Mouse (Mus musculus) megakaryocyte progenitor cell, adult 5-6 weeks (primary cell): Measurements from ENCODE around the gene Cfi. TPM values are rescaled to one million over a fixed set of nuclear protein-coding genes. Genes with fewer than 3 reads are reported as not detected.
A peak's percentile ranks its signal among the peaks of the same experiment; 100 is the strongest.

Source experiments
- ATAC-seq: replicated peaks from 2 replicates; pipeline ENCODE4 v1.8.0; 2016; ENCODE audit warnings: mild to moderate bottlenecking, moderate TSS enrichment, inconsistent platforms; ENCODE audit not compliant: poor library complexity
- total RNA-seq, 2 experiments: library from RNA; stranded (forward) in 1 of 2; stranded (reverse) in 1 of 2; fragments of 157-497, 149-512 nt in 1 of 2; fragments of 200-1000 nt in 1 of 2; gene quantifications; 2 replicates each; pipeline versions ENCODE4 v1.2.3 to v1.2.4; 2015 to 2017

The Cfi gene
- total RNA-seq, 2 experiments from 2014 or later: not detected

- ATAC-seq: peak; percentile 99
These were observed 28.0 kb downstream of the Cfi start for GRCm38 (mm10) chr3:129863698-129864097.

DNA sequence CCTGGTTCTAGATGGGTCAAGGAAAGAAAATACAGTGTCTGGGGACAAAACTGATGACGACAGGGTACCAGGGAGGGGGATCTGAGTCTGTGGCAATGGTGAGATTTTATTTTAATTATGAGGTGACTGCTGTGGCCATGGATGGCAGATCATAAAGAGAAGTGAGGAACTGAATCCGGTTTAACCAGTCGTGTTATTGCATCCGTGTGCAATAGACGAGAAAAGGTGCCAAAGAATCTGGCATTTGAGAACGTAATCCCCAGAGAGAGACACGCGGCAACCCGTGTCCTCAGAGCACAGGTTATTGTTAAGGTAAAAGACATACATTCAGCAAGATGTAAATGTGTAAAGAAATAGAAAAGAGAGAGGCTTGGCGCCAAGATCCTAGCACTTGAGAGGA, 41.6 kb downstream of the Cfi start:
- ATAC-seq: no peak

DNA sequence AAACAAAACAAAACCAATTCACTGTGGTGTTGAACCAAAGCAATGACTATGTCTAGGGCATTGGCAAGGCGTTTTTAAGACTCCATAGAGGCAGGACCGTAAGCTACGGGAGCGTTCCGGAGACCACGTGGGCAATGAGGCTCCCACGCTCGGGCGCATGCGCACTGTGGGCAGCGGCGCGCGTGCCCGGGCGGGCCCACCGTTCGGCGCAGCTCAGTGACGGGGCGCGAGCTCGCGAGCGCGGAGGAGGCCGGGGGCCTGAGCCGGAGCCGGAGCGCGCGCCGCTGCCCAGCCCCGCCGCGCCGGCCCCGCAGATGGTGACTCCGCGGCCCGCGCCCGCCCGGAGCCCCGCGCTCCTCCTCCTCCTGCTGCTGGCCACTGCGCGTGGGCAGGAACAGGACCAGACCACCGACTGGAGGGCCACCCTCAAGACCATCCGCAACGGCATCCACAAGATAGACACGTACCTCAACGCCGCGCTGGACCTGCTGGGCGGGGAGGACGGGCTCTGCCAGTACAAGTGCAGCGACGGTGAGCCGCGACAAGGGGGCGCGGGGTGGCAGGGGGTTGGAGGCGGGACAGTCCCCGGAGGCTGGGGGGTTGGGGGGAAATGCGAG, 42.8 kb downstream of the Cfi start, which contains the start of gene Pla2g12a:
Gene Pla2g12a (plus strand): TSS at position 202 of the 617 bp plus-strand sequence.
- peak; percentile 67 for ATAC-seq

DNA sequence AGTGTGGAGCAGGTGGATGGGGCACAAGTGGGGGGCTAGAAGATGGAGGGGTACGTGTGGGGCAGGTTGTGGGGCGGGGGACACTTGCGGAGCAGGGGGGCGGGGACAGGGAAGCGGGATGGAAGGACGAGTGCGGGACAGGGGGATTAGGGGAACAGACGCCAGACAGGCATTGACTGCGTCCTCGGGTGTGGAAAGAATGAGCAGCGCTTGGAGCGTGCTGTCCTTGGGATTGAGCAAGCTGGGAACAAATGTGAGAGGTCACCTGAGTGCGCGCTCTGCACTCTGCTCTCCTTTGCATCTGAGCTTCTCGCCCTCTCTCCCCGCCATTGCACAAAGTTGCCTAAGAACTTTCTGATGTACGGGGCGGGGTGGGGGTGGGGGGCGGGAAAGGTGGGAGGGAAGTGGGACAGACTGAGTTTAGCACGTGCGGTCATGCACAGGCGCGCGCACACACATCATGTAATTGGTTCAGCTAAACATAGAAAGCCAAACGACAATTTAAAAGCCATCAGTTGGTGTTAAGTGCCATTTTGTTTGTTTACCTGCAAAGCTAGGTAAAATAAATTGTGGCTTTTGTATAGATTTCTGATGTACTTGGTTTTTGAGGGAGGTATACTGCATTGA, 43.6 kb downstream of the Cfi start:
- peak; percentile 42 for ATAC-seq

GRCm38 (mm10) chr3:129879913-129880312, 44.2 kb downstream of the Cfi start:
- no peak for ATAC-seq

- ATAC-seq: peak; percentile 56
These were observed 45.4 kb downstream of the Cfi start for GRCm38 (mm10) chr3:129880925-129881593.

DNA sequence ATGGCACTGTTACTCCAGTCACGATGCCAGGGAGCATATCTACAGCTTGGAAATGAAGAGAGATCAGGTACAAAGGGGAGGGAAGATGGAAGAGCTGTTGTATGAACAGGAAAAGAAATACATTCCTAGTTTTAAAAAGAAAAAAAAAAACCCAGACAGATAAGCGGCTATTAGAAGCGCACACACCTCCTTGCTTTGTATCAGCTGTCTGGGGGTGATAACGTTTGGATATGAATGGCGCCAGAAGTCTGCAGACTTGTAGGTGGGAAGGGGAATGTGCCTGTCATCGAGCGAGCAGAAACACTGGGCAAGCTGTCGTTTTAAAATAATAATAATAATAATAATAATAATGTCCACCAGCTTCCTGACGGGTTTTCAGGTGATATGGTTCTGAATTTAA, 49.9 kb downstream of the Cfi start:
- peak; percentile 36 for ATAC-seq

- ATAC-seq: no peak
These were observed 50.7 kb downstream of the Cfi start for GRCm38 (mm10) chr3:129886430-129886829.

GRCm38 (mm10) chr3:129887779-129888517, 52.3 kb downstream of the Cfi start:
- no peak for ATAC-seq

DNA sequence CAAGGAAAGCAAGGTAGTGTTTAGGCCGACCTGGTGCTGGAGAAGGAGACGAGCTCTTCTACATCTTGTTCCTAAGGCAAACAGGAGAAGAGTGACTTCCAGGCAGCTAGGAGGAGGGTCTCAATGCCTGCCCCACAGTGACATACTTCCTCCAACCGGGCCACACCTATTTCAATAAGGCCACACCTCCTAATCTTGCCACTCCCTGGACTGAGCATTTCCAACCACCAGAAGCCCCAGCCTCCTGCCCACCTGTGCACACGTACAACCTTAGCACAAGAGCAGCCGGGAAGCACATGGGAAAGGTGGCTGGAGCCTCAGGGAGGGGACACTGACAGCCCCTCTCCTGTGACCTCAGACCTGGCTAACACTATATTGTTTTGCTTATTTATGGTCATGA, 56.3 kb downstream of the Cfi start:
- 0 out of 2 replicates have a peak, but pooled peaks have one; percentile 31 for ATAC-seq

DNA sequence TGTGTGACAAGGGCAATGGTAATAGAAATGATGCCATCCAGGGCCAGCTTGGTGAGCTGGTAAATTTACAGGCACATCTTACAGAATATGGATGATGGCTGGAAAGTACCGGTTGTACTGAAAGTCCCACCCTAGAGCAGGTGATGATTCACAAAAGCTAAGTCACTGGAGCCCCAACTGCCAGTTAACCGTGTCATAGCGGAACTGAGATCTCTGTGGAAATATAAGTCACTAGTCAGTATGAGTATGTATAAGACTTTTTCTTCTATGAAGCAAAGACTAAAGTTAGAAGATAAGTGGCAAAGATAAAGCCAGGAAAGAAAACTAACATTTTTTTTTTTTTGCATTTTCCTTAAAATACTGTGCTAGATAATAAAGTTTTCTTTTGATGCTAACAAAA, 57.5 kb downstream of the Cfi start:
- no peak for ATAC-seq

DNA sequence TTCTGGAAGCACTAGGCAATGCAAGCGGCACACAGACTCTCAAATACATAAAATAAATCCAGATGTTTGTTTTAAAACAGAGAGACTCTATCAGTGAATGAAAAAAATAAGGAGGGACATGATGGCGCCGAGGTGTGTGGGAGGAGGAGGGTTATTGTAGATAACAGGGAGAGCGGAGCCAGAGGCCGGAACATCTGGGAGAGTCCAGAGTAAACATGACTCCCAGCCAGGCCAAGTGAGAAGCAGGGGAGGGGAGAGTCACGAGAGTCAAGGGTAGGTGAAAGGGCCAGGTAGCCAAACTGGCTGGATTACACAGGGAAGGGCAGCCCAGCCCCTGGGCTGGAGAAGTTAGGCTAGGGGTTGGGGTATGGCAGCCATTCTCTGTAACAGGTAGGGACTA, 60.9 kb downstream of the Cfi start:
- ATAC-seq: no peak

GRCm38 (mm10) chr3:129898886-129899285, 63.2 kb downstream of the Cfi start:
- 0 out of 2 replicates have a peak, but pooled peaks have one; percentile 18 for ATAC-seq

DNA sequence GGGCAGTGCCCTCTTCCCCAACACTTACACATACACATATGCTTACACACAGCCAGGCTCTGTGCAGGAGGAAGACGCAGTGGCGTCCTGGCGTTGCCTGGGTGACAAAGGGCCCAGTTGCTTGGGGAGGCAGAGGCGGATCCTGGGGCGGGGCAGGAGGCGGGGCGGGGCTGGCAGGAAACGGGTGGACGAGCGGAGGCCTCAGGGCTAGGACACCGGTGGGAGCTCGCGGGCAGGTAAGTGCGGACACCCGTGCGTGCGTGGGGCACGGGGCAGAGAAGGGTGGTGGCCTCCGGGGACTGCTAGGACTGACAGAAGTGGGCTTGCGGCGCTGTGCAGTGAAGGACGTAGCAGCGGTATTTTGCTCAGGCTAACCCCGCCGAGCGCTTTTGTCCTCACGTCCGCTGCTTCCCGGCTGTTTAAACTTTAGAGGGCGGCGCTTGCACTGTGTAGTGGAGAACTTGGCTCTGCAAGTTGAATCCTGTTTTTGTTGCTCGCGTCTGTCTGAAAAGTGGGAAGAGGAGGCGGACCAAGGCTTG, 65.7 kb downstream of the Cfi start, which contains the start of gene Casp6:
Gene Casp6 (plus strand): TSS at position 155 of the 539 bp plus-strand sequence.
- peak; percentile 79 for ATAC-seq

DNA sequence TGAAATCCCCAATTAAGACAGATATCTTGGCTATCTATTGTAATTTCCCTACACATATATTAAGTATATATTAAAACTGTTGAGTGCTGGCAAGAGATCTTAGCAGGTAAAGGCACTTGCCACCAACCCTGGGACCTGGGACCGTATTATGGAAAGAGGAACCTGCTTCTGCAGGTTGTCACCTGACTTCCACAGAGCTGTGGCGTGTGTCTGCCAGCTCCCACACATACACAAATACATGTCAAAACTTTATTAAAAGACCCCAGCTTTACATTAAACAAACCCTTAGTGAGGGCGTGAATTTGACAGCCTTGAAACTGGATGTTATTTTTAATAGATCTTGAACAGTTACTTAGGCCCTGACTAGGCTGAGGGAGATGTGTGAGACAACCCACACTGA, 67.7 kb downstream of the Cfi start:
- ATAC-seq: no peak

DNA sequence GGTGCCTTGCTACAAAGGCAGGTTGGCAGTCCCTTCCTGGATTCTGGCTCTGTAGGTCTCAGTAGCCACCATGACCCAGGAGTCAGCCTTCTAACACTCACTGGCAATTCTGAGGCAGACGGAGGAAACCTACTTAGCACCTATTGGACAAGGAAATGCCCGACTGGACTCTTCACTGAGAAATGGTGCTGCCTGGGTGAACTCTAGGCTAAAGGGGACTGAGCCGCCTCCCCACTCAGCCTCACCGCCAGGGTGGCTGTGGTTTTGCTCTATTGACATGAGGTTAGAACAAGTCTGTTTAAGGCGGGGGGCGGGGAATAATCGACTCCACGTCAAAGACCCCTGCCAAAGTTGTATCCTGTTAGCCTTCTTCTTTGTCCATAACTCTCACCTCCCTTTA, 68.2 kb downstream of the Cfi start:
- ATAC-seq: no peak

- ATAC-seq: peak; percentile 59
These were observed 68.9 kb downstream of the Cfi start for GRCm38 (mm10) chr3:129904381-129905132.

GRCm38 (mm10) chr3:129912025-129912424, 76.3 kb downstream of the Cfi start:
- no peak for ATAC-seq

DNA sequence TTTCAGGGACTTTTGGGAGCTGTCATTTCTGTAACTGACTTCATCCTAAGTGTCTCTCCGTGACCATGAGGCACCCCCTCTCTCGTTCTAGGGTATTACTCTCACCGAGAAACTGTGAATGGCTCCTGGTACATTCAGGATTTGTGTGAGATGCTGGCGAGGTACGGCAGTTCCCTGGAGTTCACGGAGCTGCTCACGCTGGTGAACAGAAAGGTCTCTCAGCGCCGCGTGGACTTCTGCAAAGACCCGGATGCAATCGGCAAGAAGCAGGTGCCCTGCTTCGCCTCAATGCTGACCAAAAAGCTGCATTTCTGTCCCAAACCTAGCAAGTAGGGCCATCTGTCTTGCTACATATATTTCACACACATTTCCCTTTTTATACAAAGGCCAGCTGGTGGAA, 77.6 kb downstream of the Cfi start:
- no peak for ATAC-seq

- no peak for ATAC-seq
These were observed 81.7 kb downstream of the Cfi start for GRCm38 (mm10) chr3:129917424-129917823.
